Mouse (Mus musculus) olfactory bulb, adult 2 months (tissue): Measurements from ENCODE around the gene Dixdc1.

Experiments
- CTCF ChIP-seq: fragments of 200-500 bp; IDR thresholded peaks from 2 replicates; pipeline ENCODE4 v1.5.1; 2012; ENCODE audit warnings: low read depth, mild to moderate bottlenecking, low read length, moderate library complexity; ENCODE audit not compliant: insufficient read depth
- POLR2A ChIP-seq: fragments of 200-500 bp; IDR thresholded peaks from 2 replicates; pipeline ENCODE4 v1.6.1; 2012; ENCODE audit warnings: mild to moderate bottlenecking, low read depth, low read length, moderate library complexity; ENCODE audit not compliant: insufficient read depth

DNA sequence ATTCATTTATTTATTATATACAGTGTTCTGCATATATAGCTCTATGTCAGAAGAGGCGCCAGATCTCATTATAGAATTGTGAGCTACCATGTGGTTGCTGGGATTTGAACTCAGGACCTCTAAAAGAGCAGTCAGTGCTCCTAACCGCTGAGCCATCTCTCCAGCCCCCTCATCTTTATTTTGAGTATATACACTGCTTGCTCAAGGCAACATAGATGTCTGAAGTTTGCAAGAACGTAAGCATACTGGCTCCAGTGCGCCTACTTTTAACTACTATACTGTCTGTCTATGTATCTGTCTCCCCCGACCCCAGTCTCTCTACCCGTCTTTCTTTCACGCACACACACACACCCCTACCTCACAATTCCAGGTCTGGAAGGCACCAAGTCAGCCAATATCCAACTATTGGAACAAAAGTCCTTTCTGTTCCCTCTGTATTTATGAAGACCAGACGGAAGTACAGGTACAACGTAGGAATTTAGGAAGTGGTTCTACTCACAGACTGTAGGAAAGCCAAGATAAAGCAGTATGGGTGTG lies 121.5 kb downstream of the Dixdc1 start:
- TF ChIP-seq CTCF (no peak), POLR2A (no peak)
